Mouse (Mus musculus) forebrain, embryonic 10.5 days (tissue): ENCODE measurements around the gene Tnp2. TPM values are rescaled to one million over a fixed set of nuclear protein-coding genes. Genes with fewer than 3 reads are reported as not detected.

Experiments used
- DNase-seq: peaks from one replicate; pipeline ENCODE4 v3.0.0-alpha.2; 2017; ENCODE audit warnings: low spot score; ENCODE audit errors: extremely low spot score
- H3K27ac ChIP-seq: fragments of 300-500 bp; sonication (generic); 2 replicates; pipeline ENCODE4 v1.5.1; 2016; ENCODE audit warnings: mild to moderate bottlenecking
- H3K27me3 ChIP-seq: fragments of 300-500 bp; sonication (generic); 2 replicates; pipeline ENCODE4 v1.6.1; 2016; ENCODE audit warnings: mild to moderate bottlenecking; ENCODE audit not compliant: poor library complexity, severe bottlenecking
- H3K36me3 ChIP-seq: fragments of 300-500 bp; sonication (generic); replicated peaks from 2 replicates; pipeline ENCODE4 v1.6.1; 2016; ENCODE audit warnings: mild to moderate bottlenecking, moderate library complexity
- H3K4me1 ChIP-seq: fragments of 300-500 bp; sonication (generic); 2 replicates; pipeline ENCODE4 v1.6.1; 2016
- H3K4me3 ChIP-seq: fragments of 300-500 bp; sonication (generic); 2 replicates; pipeline ENCODE4 v1.5.1; 2016; ENCODE audit warnings: mild to moderate bottlenecking, moderate library complexity
- H3K9me3 ChIP-seq: fragments of 300-500 bp; sonication (generic); 2 replicates; pipeline ENCODE4 v1.6.1; 2016; ENCODE audit warnings: mild to moderate bottlenecking, moderate library complexity
- WGBS: fragments of 180-500 bp; shearing (Covaris S2); methylation state at CpG from one replicate; pipeline ENCODE4 v1.1.7; 2016; 5-methylcytosine and 5-hydroxymethylcytosine counted together
- polyA plus RNA-seq: library from polyadenylated mRNA; unstranded; fragments of >200 nt; fragmentation: Nextera tagmentation; extraction: Ambion mirVana; gene quantifications from 2 replicates; pipeline ENCODE4 v1.2.1, GENCODE M21; 2016

The Tnp2 gene
- polyA plus RNA-seq, 1 experiment from 2014 or later: not detected

- H3K36me3 ChIP-seq: no peaks in the 10 kb centered on the region
- no peaks in the 10 kb centered on the region for H3K27me3 ChIP-seq
- no peak overlapping the region for H3K4me3 ChIP-seq
- peaks cover 13% of the 10 kb centered on the region for H3K4me1 ChIP-seq
- no peak for DNase-seq
- H3K9me3 ChIP-seq: no peaks in the 10 kb centered on the region
- H3K27ac ChIP-seq: no peak overlapping the region
- 71% methylated on average over 4 of the region's 4 CpGs for WGBS
Observed at GRCm38 (mm10) chr16:10774726-10775125, 13.7 kb downstream of the Tnp2 start.

- no peaks in the 10 kb centered on the region for H3K9me3 ChIP-seq
- DNase-seq: no peak
- no peaks in the 10 kb centered on the region for H3K36me3 ChIP-seq
- no peak overlapping the region for H3K27ac ChIP-seq
- H3K4me1 ChIP-seq: peaks cover 14% of the 10 kb centered on the region
- 91% methylated on average over 8 of the region's 8 CpGs for WGBS
- H3K4me3 ChIP-seq: no peak overlapping the region
- no peaks in the 10 kb centered on the region for H3K27me3 ChIP-seq
Observed at GRCm38 (mm10) chr16:10773543-10773942, 14.9 kb downstream of the Tnp2 start.

- DNase-seq: no peak
- Histone ChIP-seq H3K4me1 (peaks cover 14% of the 10 kb centered on the region), H3K27me3 (no peaks in the 10 kb centered on the region), H3K27ac (0 out of 2 replicates have a peak overlapping the region, but pooled peaks have one; percentile 8), H3K9me3 (no peaks in the 10 kb centered on the region), H3K36me3 (no peaks in the 10 kb centered on the region), H3K4me3 (no peak overlapping the region)
- 68% methylated on average over 19 of the region's 19 CpGs for WGBS
Observed at GRCm38 (mm10) chr16:10771769-10772510, 16.5 kb downstream of the Tnp2 start.

- Histone ChIP-seq H3K36me3 (no peaks in the 10 kb centered on the region), H3K27me3 (no peaks in the 10 kb centered on the region), H3K9me3 (no peaks in the 10 kb centered on the region), H3K4me1 (peaks cover 10% of the 10 kb centered on the region; the same call in 1 of the 2 replicates), H3K4me3 (no peak overlapping the region), H3K27ac (no peak overlapping the region)
- WGBS: 60% methylated on average over 4 of the region's 4 CpGs
- no peak for DNase-seq
Observed at GRCm38 (mm10) chr16:10770531-10771325, 17.7 kb downstream of the Tnp2 start.

GRCm38 (mm10) chr16:10769661-10770060, 18.8 kb downstream of the Tnp2 start:
- no peaks in the 10 kb centered on the region for H3K27me3 ChIP-seq
- no peaks in the 10 kb centered on the region for H3K9me3 ChIP-seq
- H3K4me3 ChIP-seq: no peak overlapping the region
- H3K27ac ChIP-seq: no peak overlapping the region
- H3K36me3 ChIP-seq: no peaks in the 10 kb centered on the region
- 39% methylated on average over 2 of the region's 2 CpGs for WGBS
- H3K4me1 ChIP-seq: peaks cover 10% of the 10 kb centered on the region; the same call in 1 of the 2 replicates
- DNase-seq: no peak

- Histone ChIP-seq H3K9me3 (no peaks in the 10 kb centered on the region), H3K36me3 (no peaks in the 10 kb centered on the region), H3K27ac (no peak overlapping the region), H3K4me1 (peaks cover 10% of the 10 kb centered on the region; the same call in 1 of the 2 replicates), H3K27me3 (no peaks in the 10 kb centered on the region), H3K4me3 (no peak overlapping the region)
- DNase-seq: no peak
- WGBS: 69% methylated on average over 9 of the region's 9 CpGs
Observed at GRCm38 (mm10) chr16:10768821-10769220, 19.6 kb downstream of the Tnp2 start.

GRCm38 (mm10) chr16:10767158-10767557, 21.3 kb downstream of the Tnp2 start:
- Histone ChIP-seq H3K27ac (no peak overlapping the region), H3K4me1 (peaks cover 10% of the 10 kb centered on the region; the same call in 1 of the 2 replicates), H3K36me3 (no peaks in the 10 kb centered on the region), H3K27me3 (no peaks in the 10 kb centered on the region), H3K4me3 (no peak overlapping the region), H3K9me3 (no peaks in the 10 kb centered on the region)
- DNase-seq: peak; percentile 57
- 42% methylated on average over 4 of the region's 4 CpGs for WGBS

- H3K4me3 ChIP-seq: no peak overlapping the region
- no peaks in the 10 kb centered on the region for H3K36me3 ChIP-seq
- no peak overlapping the region for H3K27ac ChIP-seq
- H3K27me3 ChIP-seq: no peaks in the 10 kb centered on the region
- H3K4me1 ChIP-seq: 0 out of 2 replicates have a peak, but pooled peaks cover 4% of the 10 kb centered on the region
- WGBS: 78% methylated on average over 2 of the region's 2 CpGs
- DNase-seq: no peak
- no peaks in the 10 kb centered on the region for H3K9me3 ChIP-seq
Observed at GRCm38 (mm10) chr16:10764323-10764722, 24.1 kb downstream of the Tnp2 start.

- no peak for DNase-seq
- WGBS: 73% methylated on average over 6 of the region's 6 CpGs
- Histone ChIP-seq H3K36me3 (no peaks in the 10 kb centered on the region), H3K4me1 (0 out of 2 replicates have a peak, but pooled peaks cover 4% of the 10 kb centered on the region), H3K27me3 (no peaks in the 10 kb centered on the region), H3K4me3 (no peak overlapping the region), H3K27ac (no peak overlapping the region), H3K9me3 (no peaks in the 10 kb centered on the region)
Observed at GRCm38 (mm10) chr16:10763540-10764264, 24.8 kb downstream of the Tnp2 start.

GRCm38 (mm10) chr16:10762569-10763180, 25.8 kb downstream of the Tnp2 start:
- WGBS: 78% methylated on average over 5 of the region's 5 CpGs

GRCm38 (mm10) chr16:10761182-10761581, 27.3 kb downstream of the Tnp2 start:
- Histone ChIP-seq H3K9me3 (no peaks in the 10 kb centered on the region), H3K4me1 (0 out of 2 replicates have a peak, but pooled peaks cover 4% of the 10 kb centered on the region), H3K36me3 (no peaks in the 10 kb centered on the region), H3K27ac (no peak overlapping the region), H3K27me3 (no peaks in the 10 kb centered on the region), H3K4me3 (no peak overlapping the region)
- no peak for DNase-seq
- WGBS: 71% methylated on average over 8 of the region's 8 CpGs

More at GRCm38 (mm10) chr16:10762569-10763180, 25.8 kb downstream of the Tnp2 start:
- no peak overlapping the region for H3K27ac ChIP-seq
- H3K4me3 ChIP-seq: no peak overlapping the region
- no peaks in the 10 kb centered on the region for H3K36me3 ChIP-seq
- 0 out of 2 replicates have a peak, but pooled peaks cover 4% of the 10 kb centered on the region for H3K4me1 ChIP-seq
- no peaks in the 10 kb centered on the region for H3K9me3 ChIP-seq
- no peaks in the 10 kb centered on the region for H3K27me3 ChIP-seq
- DNase-seq: no peak

GRCm38 (mm10) chr16:10756168-10756567, 32.3 kb downstream of the Tnp2 start:
- Histone ChIP-seq H3K4me1 (0 out of 2 replicates have a peak, but pooled peaks cover under 1% of the 10 kb centered on the region), H3K9me3 (no peaks in the 10 kb centered on the region), H3K36me3 (no peaks in the 10 kb centered on the region), H3K27ac (no peak overlapping the region), H3K4me3 (no peak overlapping the region), H3K27me3 (no peaks in the 10 kb centered on the region)
- DNase-seq: no peak
- 79% methylated on average over 6 of the region's 6 CpGs for WGBS
